Mouse (Mus musculus): ENCODE measurements around the gene Gnaq. TPM values are rescaled to one million over a fixed set of nuclear protein-coding genes. Genes with fewer than 3 reads are reported as not detected.

The Gnaq gene
- polyA plus RNA-seq, 1 experiment from 2014 or later, result 20.9 TPM

DNA sequence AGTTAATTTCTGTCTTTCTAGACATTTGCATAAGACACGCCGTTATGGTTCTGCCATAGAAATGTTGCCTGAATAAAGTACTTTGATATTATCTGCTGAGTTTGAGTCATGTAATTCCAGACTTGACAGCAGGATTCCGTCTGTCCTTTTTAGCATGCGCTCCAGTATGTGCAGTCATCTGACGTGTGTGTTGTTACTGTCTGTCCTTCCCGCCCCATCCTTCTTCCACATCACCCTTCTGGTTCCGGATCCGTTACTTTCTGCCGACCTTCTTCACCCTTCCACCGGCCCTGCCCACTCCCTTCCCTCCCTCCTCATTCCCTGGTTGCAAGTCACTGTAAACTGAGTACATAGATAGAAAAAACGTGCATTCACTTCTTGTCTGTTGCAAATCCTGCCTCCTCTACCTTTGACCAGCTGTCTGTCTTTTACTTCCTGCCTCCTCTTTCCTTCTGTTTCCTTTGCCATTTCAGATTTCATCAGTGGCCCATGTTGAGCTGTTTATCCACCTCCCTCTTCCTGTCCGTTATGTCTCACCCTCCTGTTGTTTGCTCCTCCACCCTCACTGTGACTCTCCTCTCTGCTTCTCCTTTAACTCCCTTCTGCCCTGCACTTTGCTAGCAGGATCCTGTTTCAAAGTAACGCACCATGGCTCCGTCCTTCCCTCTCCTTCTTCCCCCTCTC is 185.6 kb downstream of the Gnaq start:
- Histone ChIP-seq H3K4me3 (no peak overlapping the region), H3K27ac (replicated peaks) (no peak overlapping the region), H3K27me3 (ENCODE audit: low read depth, poor library complexity, severe bottlenecking) (no peaks in the 10 kb centered on the region), H3K4me1 (peaks cover 7% of the 10 kb centered on the region), H3K9me3 (replicated peaks) (no peaks in the 10 kb centered on the region), H3K36me3 (peaks cover 8% of the 10 kb centered on the region; the same call in 1 of the 2 replicates)
- DNase-seq (ENCODE audit: low spot score), result no peak
- 80% methylated on average over 14 of the region's 14 CpGs for WGBS

DNA sequence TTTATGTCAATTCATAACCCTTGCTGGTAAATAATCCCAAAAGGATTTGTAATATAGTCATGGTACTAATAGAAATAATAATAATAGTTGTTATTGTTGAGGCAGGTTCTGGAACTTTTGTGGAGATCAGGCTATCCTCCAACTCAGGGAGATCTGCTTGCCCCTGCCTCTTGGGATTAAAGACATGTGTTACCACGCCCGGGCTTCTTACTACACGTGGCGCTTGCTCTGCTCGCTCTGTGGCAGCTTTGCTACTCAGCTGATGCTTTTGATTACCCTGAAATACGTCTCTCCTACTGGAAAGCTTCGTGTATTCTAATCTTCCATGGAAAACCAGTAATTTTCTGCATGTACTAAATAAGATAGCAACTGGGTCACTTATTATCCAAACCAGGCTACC is 187.4 kb downstream of the Gnaq start:
- no peak for DNase-seq (ENCODE audit: low spot score)
- no peaks in the 10 kb centered on the region for H3K4me1 ChIP-seq
- no peaks in the 10 kb centered on the region for H3K9me3 ChIP-seq (replicated peaks)
- 88% methylated on average over 7 of the region's 7 CpGs for WGBS
- H3K27ac ChIP-seq (replicated peaks), result no peak overlapping the region
- H3K4me3 ChIP-seq, result no peak overlapping the region
- no peaks in the 10 kb centered on the region for H3K27me3 ChIP-seq (ENCODE audit: low read depth, poor library complexity, severe bottlenecking)
- peaks cover 8% of the 10 kb centered on the region; the same call in 1 of the 2 replicates for H3K36me3 ChIP-seq

DNA sequence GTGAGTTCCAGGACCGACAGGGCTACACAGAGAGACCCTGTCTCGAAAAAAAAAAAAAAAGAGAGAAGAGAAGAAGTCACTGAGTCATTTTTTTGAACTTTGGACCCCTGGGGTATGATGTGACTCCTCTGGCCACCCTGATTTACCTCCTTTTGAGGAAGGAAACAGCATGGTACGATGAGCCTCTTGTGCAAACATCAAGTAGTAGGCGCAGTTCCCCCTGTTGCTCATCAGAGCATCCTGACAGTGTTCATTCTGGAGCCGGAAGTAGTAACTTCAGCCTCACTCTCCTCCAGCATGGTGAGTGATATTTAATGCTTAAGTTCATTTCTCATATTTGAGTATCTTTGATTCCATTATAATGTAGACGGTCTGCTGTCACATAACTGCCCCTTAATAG is 190.4 kb downstream of the Gnaq start:
- no peaks in the 10 kb centered on the region for H3K27me3 ChIP-seq (ENCODE audit: low read depth, poor library complexity, severe bottlenecking)
- no peak overlapping the region for H3K27ac ChIP-seq (replicated peaks)
- no peak overlapping the region for H3K4me3 ChIP-seq
- no peak for DNase-seq (ENCODE audit: low spot score)
- H3K9me3 ChIP-seq (replicated peaks), result no peaks in the 10 kb centered on the region
- H3K4me1 ChIP-seq, result peaks cover 19% of the 10 kb centered on the region
- 0 out of 2 replicates have a peak, but pooled peaks cover 3% of the 10 kb centered on the region for H3K36me3 ChIP-seq
- WGBS, result 92% methylated on average over 6 of the region's 6 CpGs

GRCm38 (mm10) chr19:16324239-16324638 is 191.6 kb downstream of the Gnaq start:
- Histone ChIP-seq H3K36me3 (0 out of 2 replicates have a peak, but pooled peaks cover 3% of the 10 kb centered on the region), H3K27me3 (ENCODE audit: low read depth, poor library complexity, severe bottlenecking) (no peaks in the 10 kb centered on the region), H3K4me1 (peaks cover 25% of the 10 kb centered on the region), H3K9me3 (replicated peaks) (no peaks in the 10 kb centered on the region), H3K27ac (replicated peaks) (no peak overlapping the region), H3K4me3 (no peak overlapping the region)
- no peak for DNase-seq (ENCODE audit: low spot score)
- WGBS, result 94% methylated on average over 3 of the region's 3 CpGs

DNA sequence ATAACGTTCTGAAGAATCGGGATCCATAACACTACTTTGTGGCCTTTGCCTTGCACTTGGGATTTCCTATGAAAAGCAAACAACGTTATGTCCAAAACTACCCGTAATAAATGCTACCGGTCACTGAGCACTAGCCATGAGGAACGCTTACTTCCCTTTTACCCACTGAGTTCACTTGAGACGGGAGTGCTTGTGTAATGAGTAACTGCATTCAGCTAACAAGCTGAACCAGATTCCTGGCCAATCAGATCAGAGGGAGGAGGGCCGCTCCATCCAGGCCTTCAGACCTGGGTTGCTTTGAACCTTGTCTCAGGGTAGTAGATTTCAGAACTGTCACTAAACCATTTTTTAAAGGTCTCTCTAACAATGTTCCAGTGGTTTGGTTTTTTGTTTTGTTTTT is 193.3 kb downstream of the Gnaq start:
- Histone ChIP-seq H3K36me3 (0 out of 2 replicates have a peak, but pooled peaks cover 3% of the 10 kb centered on the region), H3K27me3 (ENCODE audit: low read depth, poor library complexity, severe bottlenecking) (no peaks in the 10 kb centered on the region), H3K4me3 (no peak overlapping the region), H3K27ac (replicated peaks) (no peak overlapping the region), H3K4me1 (peaks cover 25% of the 10 kb centered on the region), H3K9me3 (replicated peaks) (no peaks in the 10 kb centered on the region)
- 66% methylated on average over 8 of the region's 8 CpGs for WGBS
- no peak for DNase-seq (ENCODE audit: low spot score)

GRCm38 (mm10) chr19:16327401-16328073 is 194.9 kb downstream of the Gnaq start:
- H3K27me3 ChIP-seq (ENCODE audit: low read depth, poor library complexity, severe bottlenecking), result no peaks in the 10 kb centered on the region
- no peak overlapping the region for H3K27ac ChIP-seq (replicated peaks)
- no peaks in the 10 kb centered on the region for H3K36me3 ChIP-seq
- 85% methylated on average over 10 of the region's 10 CpGs for WGBS
- H3K4me3 ChIP-seq, result no peak overlapping the region
- H3K9me3 ChIP-seq (replicated peaks), result no peaks in the 10 kb centered on the region
- no peak for DNase-seq (ENCODE audit: low spot score)
- peaks cover 25% of the 10 kb centered on the region for H3K4me1 ChIP-seq

DNA sequence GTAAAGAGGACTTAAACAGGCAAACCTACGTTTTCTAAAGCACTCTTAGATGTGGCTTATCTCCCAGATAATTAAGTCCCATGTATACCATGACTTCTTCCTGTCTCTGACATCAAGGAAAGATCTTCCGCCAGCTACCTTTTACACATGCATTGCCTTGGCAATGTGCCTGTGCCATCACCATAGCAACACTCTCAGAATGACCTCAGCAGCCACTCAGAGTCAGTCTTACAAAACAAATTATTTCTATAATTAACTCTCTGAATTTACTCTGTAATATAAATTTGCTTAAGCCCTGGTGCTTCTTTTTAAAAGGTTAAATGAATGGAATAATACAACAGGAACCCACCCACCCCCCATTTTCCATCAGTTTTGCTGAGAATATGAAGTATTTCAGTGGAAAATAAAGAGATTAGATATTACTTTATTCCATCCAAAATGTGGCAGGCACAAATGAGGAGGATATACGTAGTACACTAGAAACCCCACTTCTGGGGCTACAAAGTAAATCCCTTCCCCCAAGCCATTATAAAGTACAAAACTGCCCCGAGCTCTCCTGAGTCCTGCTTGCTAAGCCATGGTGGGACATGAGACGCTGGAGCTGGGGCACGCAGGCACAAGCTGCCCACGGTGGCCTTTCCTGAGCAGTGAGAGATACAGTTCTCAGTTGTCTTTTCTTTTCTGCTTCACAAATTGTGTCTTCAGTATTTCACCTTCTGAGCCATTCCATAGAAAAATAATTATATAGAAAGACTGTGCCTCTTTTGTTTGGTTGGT is 195.6 kb downstream of the Gnaq start:
- H3K27ac ChIP-seq (replicated peaks), result no peak overlapping the region
- no peak for DNase-seq (ENCODE audit: low spot score)
- WGBS, result 61% methylated on average over 7 of the region's 7 CpGs

GRCm38 (mm10) chr19:16329056-16329455 is 196.4 kb downstream of the Gnaq start:
- no peaks in the 10 kb centered on the region for H3K9me3 ChIP-seq (replicated peaks)
- H3K27ac ChIP-seq (replicated peaks), result no peak overlapping the region
- H3K36me3 ChIP-seq, result peaks cover 5% of the 10 kb centered on the region; the same call in 1 of the 2 replicates
- no peaks in the 10 kb centered on the region for H3K27me3 ChIP-seq (ENCODE audit: low read depth, poor library complexity, severe bottlenecking)
- DNase-seq (ENCODE audit: low spot score), result no peak
- peaks cover 25% of the 10 kb centered on the region for H3K4me1 ChIP-seq
- H3K4me3 ChIP-seq, result no peak overlapping the region

More for the DNA sequence above, 195.6 kb downstream of the Gnaq start:
- H3K27me3 ChIP-seq (ENCODE audit: low read depth, poor library complexity, severe bottlenecking), result no peaks in the 10 kb centered on the region
- H3K4me3 ChIP-seq, result no peak overlapping the region
- H3K4me1 ChIP-seq, result peaks cover 25% of the 10 kb centered on the region
- H3K9me3 ChIP-seq (replicated peaks), result no peaks in the 10 kb centered on the region
- no peaks in the 10 kb centered on the region for H3K36me3 ChIP-seq

DNA sequence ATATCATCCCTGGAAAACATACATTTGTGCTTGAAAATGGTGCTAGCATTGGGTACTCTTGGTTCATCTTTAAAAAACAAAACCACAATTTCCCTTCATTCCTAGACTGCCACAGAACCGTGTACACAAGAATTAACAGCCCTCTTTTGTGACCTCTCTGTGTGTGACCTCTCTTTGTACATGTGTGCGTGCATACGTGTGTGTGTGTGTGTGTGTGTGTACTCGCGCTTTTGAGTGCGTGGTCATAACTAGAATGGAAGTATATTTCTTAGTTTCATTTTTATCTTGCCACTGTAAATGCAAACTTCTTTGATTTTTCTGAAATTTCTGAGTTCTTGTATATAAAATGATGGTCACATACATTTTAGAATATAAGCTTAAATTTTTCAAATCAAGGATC is 197.0 kb downstream of the Gnaq start:
- no peak for DNase-seq (ENCODE audit: low spot score)
- WGBS, result 93% methylated on average over 6 of the region's 6 CpGs

GRCm38 (mm10) chr19:16330161-16330560 is 197.5 kb downstream of the Gnaq start:
- Histone ChIP-seq H3K4me1 (peaks cover 25% of the 10 kb centered on the region), H3K9me3 (replicated peaks) (no peaks in the 10 kb centered on the region), H3K4me3 (no peak overlapping the region), H3K36me3 (peaks cover 8% of the 10 kb centered on the region), H3K27ac (replicated peaks) (no peak overlapping the region), H3K27me3 (ENCODE audit: low read depth, poor library complexity, severe bottlenecking) (no peaks in the 10 kb centered on the region)
- 95% methylated on average over 7 of the region's 7 CpGs for WGBS
- no peak for DNase-seq (ENCODE audit: low spot score)

More for the DNA sequence above, 197.0 kb downstream of the Gnaq start:
- no peak overlapping the region for H3K4me3 ChIP-seq
- H3K36me3 ChIP-seq, result peaks cover 5% of the 10 kb centered on the region; the same call in 1 of the 2 replicates
- no peak overlapping the region for H3K27ac ChIP-seq (replicated peaks)
- H3K27me3 ChIP-seq (ENCODE audit: low read depth, poor library complexity, severe bottlenecking), result no peaks in the 10 kb centered on the region
- peaks cover 25% of the 10 kb centered on the region for H3K4me1 ChIP-seq
- no peaks in the 10 kb centered on the region for H3K9me3 ChIP-seq (replicated peaks)

DNA sequence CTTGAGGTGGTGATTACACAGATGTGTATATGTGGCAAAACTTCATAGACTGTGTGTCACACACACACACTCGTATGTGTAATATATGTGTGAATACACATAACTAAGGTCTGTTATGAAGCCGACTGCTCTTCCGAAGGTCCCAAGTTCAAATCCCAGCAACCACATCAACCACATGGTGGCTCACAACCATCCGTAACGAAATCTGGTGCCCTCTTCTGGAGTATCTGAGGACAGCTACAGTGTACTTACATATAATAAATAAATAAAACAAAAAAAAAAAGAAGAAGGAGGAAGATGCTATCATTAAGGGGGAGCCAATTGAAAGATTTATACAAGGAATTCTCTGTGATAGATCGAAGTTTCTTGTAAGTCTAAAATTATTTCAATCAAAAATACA is 198.4 kb downstream of the Gnaq start:
- Histone ChIP-seq H3K27ac (replicated peaks) (no peak overlapping the region), H3K36me3 (peaks cover 17% of the 10 kb centered on the region), H3K4me1 (peaks cover 17% of the 10 kb centered on the region), H3K4me3 (no peak overlapping the region), H3K9me3 (replicated peaks) (no peaks in the 10 kb centered on the region), H3K27me3 (ENCODE audit: low read depth, poor library complexity, severe bottlenecking) (no peaks in the 10 kb centered on the region)
- 91% methylated on average over 6 of the region's 6 CpGs for WGBS
- DNase-seq (ENCODE audit: low spot score), result no peak

DNA sequence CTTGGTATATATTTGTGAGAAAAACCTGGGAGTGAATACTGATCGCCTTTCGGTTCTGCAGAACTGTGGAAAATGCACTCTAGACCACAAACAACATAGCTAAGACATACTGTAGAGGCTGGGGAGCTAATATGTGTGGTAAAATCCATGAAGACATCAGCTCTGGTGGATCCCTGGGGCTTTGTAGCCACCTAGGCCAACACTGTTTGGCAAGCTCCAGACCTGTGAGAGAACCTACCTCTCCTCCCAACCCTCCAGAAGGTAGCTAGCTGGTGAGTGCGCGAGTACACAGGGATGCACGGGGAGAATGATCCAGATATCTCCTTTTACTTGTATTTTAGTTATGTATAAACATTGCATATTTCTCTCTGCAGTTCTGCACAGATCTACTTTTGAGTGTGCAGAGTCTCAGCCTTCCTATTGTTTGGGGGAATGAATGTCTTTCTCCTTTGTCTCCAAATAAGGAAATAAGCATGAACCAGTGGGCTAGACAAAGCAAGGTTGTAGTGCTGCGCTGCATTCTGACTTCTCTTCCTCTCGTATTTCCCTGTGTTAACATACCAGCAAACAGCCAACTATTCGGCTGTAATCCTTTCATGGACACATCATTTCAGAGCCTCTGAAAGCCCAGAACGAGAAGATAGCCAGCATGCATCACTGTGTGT is 205.4 kb downstream of the Gnaq start:
- no peaks in the 10 kb centered on the region for H3K27me3 ChIP-seq (ENCODE audit: low read depth, poor library complexity, severe bottlenecking)
- peaks cover 25% of the 10 kb centered on the region for H3K36me3 ChIP-seq
- no peaks in the 10 kb centered on the region for H3K9me3 ChIP-seq (replicated peaks)
- 89% methylated on average over 9 of the region's 9 CpGs for WGBS
- H3K4me1 ChIP-seq, result no peaks in the 10 kb centered on the region; the same call in 1 of the 2 replicates
- no peak overlapping the region for H3K4me3 ChIP-seq
- no peak for DNase-seq (ENCODE audit: low spot score)
- no peak overlapping the region for H3K27ac ChIP-seq (replicated peaks)

Data from midbrain, embryonic 10.5 days (tissue).